Mouse (Mus musculus): ENCODE measurements around the gene Tshz2.

Gene Tshz2

DNA sequence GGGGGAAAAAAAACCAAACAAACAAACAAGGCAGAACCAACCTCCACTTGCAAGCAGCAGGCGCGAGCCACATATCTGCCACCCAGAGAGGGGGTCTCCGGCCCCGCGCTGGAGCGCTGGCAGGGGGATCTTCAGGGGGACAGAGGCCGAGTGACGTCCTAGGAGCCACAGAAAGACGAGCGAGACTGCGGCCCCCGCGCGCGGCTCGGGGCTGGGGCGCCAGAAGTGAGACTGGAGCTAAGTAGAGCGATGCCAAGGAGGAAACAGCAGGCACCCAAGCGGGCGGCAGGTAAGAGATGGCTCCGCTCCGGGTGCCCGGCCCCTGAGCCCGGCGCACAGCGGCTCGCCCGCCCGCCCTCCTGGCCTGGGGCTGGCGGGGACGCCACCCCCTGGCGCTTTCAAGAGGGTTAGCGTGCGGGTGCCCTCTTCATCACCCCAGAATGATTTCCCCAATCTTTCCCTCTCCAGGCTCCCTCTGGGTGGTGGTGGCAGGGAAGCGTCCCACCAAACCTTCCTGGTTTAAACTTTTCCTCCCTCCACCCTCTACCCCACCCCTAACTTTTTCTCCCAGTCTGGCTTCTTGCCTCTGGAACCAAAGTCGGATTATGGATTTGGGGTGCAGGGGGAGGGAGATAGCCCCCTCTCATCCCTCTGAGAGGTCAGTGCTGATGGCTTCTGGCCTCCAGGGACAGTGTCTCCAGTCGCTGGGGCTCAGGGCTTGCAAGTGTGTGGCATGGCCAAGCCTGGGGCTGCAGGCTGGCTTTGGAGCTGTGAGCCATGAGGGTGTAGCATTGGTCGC is 877 bp downstream of the Tshz2 start:
- DNase-seq (ENCODE audit: low spot score): peak; percentile 27

- no peak for DNase-seq (ENCODE audit: low spot score)
Measured at GRCm38 (mm10) chr2:169634619-169635382, 2.0 kb downstream of the Tshz2 start.

GRCm38 (mm10) chr2:169635428-169635827 is 2.6 kb downstream of the Tshz2 start:
- DNase-seq (ENCODE audit: low spot score): peak; percentile 64

GRCm38 (mm10) chr2:169636414-169636813 is 3.6 kb downstream of the Tshz2 start:
- DNase-seq (ENCODE audit: low spot score): no peak

GRCm38 (mm10) chr2:169641547-169641946 is 8.7 kb downstream of the Tshz2 start:
- peak; percentile 50 for DNase-seq (ENCODE audit: low spot score)

DNA sequence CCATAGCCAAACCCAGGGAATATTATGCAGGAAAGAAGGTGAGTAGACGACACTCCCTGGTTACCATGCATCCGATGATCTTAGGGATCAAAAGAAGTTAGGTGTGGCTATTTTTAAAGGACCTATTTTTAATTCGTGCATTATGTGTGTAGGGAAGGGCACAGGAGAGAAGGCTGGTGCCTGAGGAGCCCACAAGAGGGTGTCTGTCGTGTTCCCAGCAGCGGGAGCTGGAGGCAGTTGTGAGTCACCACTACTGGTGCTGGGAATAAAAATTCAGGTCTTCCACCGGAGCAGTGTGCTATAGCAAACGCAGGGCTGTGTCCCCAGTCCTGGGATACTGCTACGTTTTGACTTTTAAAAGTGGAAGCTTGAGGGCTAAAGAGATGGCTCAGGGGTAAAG is 9.6 kb downstream of the Tshz2 start:
- DNase-seq (ENCODE audit: low spot score): no peak

DNA sequence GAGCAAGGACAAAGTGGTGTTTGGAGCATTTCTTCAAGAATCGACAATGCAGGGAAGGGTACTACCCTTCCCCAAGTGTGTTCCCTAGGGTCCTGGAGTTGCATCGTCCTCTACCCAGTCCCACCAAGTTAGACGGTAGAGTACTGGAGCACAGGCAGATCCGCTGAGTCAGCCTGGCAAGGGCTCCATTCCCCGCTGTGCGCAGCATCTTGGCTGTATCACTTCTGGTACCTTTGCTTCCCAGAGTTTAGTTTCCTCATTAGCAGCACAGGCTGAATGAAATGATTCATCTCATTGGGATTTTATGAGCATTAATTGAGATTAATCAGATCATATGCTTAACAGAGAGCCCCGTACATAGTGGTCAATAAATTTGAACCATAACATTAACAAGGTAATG is 14.3 kb downstream of the Tshz2 start:
- DNase-seq (ENCODE audit: low spot score): no peak

DNA sequence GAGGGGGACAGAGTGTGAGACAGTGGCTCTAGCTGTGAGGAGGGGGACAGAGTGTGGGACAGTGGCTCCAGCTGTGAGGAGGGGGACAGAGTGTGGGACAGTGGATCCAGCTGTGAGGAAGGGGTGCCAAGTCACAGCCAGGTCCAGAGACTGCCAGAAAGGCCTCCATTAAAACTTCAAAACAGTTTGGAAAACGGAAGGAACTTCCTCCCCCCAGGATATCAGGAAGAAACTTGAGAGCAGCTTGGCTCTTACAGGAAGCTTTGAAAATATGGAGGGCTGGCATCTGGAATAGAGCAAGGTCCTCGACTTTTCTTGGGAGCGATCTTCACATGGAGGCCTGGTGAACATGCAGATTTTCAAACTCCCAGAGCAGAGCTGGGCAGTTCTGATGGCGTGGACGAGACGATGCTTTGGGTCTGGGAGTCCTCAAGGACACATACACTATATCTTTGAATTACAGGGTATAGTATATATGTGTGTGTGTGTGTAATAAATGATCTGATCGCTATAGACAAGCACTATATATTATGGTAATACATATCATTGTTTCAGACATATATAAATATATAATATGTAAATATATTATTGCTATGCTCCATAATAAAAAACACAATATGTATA is 16.6 kb downstream of the Tshz2 start:
- DNase-seq (ENCODE audit: low spot score): no peak

DNA sequence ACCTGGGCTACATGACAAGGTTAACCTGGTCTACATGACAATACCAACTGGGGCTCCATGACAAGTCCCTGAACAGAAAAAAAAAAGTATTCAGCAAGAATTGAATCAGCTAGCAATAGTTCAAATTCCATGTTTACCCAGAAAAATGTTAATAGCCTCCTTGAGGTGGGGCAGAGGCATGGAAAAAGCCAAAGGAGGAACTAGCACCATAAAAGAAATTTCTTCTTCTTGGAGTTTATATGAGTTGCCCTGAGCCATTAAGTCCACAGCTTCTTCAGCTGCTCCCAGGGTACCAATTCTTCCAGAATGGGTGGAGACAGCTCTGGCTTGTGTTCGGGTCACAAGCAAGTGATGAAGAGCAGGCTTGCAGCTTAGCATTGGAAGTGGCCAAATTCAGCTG is 20.5 kb downstream of the Tshz2 start:
- DNase-seq (ENCODE audit: low spot score): no peak

DNA sequence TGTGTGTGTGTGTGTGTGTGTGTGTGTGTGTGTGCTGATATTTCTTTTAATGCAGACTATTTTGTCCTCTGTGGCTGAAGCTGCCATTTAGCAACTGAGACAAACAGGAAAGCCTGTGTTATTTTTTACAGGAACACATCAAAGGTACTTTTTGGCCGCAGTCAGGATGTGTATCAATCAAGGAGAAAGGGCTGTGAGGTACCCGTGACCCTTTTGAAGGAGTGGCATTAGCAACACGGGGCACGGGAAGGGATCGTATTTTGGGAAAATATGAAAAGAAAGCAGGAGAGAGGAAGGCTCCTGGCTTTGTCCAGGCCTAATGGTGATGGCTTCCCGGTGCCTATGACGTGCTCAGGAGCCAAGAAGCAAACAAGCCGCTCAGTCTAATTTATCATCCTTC is 31.0 kb downstream of the Tshz2 start:
- DNase-seq (ENCODE audit: low spot score): no peak

DNA sequence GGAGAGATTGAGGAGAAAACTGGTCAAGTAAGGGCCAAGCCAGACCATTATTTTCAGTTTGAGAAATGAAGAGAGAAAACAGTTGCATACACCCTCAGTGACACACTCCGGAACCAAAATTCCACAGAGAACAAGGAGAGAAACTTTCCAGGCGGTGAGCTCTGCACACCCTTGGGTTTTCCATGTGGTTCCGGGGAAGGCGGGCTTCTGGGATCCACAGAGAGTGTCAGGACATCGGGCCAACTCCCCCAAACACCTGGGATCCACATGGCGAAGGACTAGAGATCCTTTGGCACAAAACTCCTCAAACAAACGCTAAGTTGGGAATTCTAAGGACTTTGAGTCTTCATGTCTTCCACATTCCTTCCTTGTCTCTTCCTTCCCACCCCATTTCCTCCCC is 38.5 kb downstream of the Tshz2 start:
- DNase-seq (ENCODE audit: low spot score): no peak

DNA sequence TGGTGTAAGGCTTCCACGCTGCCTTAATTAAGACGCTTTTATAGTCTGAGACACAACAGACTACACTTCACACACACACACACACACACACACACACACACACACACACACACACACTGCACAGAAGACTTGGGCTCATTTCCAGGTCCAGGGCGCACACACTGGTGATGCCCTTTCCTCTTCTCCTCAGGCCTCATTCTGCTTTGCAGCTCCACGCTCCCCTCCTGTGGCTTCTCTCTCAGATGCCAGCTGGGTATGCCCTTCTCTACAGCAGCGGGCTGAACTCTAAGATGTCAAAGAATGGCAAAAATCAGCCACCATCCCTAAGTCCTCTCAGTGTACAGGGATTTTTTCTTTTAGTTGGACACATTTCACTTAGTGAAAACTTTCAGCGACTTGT is 41.0 kb downstream of the Tshz2 start:
- DNase-seq (ENCODE audit: low spot score): no peak

GRCm38 (mm10) chr2:169674209-169674608 is 41.4 kb downstream of the Tshz2 start:
- no peak for DNase-seq (ENCODE audit: low spot score)

DNA sequence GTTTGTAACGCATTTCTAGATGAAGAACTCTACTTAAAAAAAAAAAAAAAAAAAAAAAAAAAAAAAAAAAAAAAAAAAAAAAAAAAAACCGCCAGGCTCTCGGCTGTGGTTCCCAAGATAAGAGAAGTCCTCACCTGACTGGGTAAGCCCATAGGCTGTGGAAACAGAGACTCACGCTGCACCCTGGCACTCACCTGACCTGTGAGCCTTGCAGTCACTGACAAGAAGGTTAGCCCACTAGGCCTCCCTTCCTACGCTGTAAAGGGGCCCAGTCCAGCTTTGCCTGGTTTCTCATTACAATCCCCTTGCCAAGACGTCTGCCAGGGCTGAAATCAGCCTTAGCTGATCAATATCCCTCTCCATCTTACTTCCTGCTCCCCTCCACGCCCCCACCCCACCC is 46.5 kb downstream of the Tshz2 start:
- no peak for DNase-seq (ENCODE audit: low spot score)

DNA sequence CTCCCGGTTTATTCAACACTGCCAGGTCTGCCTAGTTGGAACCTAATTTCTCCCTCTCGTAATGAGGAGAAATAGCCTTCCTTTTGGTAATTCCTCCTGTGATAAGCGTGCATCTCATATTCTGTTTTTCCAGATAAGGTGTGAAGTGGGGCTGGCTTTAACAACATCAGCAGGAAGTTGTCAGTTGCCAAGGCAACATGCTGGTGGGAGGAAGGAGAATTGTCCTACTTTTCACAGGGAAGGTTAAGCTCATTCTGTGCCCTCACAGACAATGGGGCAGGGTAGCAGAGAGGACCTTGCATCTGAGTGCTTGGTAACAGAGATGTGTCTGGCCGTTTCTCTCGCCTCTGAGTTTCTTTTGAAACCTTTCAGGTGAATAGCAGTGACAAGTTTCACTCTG is 47.1 kb downstream of the Tshz2 start:
- DNase-seq (ENCODE audit: low spot score): no peak

GRCm38 (mm10) chr2:169685260-169685659 is 52.4 kb downstream of the Tshz2 start:
- no peak for DNase-seq (ENCODE audit: low spot score)

DNA sequence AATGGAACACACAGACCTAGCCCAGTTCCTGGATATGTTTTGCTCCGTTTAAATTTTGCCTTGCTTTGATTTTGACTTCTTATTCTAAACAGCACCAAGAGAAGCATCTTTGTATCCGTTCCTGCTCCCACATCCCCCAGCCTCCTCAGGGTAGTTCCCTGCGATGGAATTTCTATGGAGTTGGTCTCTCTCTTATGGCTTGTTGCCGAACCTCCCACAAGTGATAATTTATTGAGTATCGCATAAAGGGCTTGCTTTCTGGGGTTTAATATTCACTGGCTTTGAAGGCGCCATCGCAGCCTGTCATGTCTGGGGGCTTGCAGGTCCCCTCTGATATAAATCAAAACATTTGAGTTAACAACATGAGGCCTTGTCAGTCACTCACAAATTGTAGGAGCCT is 52.9 kb downstream of the Tshz2 start:
- no peak for DNase-seq (ENCODE audit: low spot score)

DNA sequence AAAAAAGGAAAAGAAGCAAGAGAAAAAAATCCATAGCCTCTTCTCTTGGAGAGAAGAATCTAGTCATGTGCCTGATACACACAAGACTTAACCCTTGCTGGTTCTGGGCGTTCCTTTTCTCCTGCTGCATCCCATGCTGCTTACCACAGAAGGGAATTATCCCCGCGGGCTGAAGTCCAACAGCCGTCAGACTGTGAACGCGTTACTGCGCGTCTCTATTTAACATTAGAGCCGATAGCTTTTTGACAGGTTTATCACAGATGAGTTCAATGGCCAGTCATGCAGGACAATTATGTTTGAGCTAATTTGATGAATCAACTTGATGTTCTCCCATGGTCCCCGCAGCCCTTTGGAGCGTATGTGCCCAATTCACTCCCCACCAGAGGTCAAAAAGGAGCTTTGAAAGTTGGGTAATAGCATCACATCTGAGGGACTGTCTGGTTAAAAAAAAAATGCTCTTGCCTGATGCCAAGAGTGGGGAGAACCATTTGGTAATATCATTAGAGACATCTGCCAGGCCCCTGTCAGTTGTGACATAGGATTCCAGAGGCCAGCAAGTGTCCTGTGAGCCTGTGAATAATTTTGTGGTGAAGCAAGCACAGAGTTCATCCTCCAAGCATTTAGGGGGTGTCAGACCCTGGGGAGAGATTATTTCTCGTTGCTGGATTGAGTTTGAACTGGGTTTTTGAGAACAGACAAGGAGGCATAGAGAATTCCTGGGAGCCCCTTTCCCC is 54.1 kb downstream of the Tshz2 start:
- DNase-seq (ENCODE audit: low spot score): no peak

GRCm38 (mm10) chr2:169690054-169690453 is 57.2 kb downstream of the Tshz2 start:
- no peak for DNase-seq (ENCODE audit: low spot score)

- no peak for DNase-seq (ENCODE audit: low spot score)
Measured at GRCm38 (mm10) chr2:169694494-169694893, 61.7 kb downstream of the Tshz2 start.

- DNase-seq (ENCODE audit: low spot score): no peak
Measured at GRCm38 (mm10) chr2:169695025-169695424, 62.2 kb downstream of the Tshz2 start.

DNA sequence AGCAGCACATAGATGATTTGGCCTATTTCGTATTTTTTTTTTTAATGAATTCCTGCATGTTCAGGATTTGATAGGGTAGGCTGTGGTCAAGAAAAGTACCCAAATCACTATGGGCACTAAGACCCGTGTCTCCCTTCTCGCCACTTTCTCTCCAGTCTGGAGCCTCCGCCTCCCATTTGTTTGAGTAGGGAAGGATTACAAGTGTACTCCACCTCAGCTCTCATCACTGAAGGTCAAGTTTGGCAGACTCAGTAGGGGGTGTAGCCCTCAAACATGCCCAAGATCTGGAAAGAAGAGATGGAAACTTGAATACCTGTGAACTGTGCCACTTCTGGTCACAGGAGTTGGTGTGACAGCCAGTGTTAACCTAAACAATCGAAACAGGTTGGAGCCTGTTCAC is 66.3 kb downstream of the Tshz2 start:
- no peak for DNase-seq (ENCODE audit: low spot score)
